Mouse (Mus musculus): ENCODE data around the gene Tmcc3.

Tmcc3 gene

GRCm38 (mm10) chr10:94332358-94333137 is 20.8 kb downstream of the Tmcc3 start:
- no peak for DNase-seq

- DNase-seq: no peak
Observed at GRCm38 (mm10) chr10:94333328-94333727, 21.6 kb downstream of the Tmcc3 start.

- DNase-seq: no peak
Observed at GRCm38 (mm10) chr10:94335047-94335446, 23.3 kb downstream of the Tmcc3 start.

GRCm38 (mm10) chr10:94336071-94336470 is 24.3 kb downstream of the Tmcc3 start:
- no peak for DNase-seq

GRCm38 (mm10) chr10:94341501-94341900 is 29.8 kb downstream of the Tmcc3 start:
- DNase-seq: no peak

- no peak for DNase-seq
Observed at GRCm38 (mm10) chr10:94342256-94342655, 30.5 kb downstream of the Tmcc3 start.

GRCm38 (mm10) chr10:94343581-94343980 is 31.8 kb downstream of the Tmcc3 start:
- DNase-seq: no peak

- no peak for DNase-seq
Observed at GRCm38 (mm10) chr10:94344631-94345417, 33.1 kb downstream of the Tmcc3 start.

GRCm38 (mm10) chr10:94345509-94346252 is 33.9 kb downstream of the Tmcc3 start:
- DNase-seq: no peak

- no peak for DNase-seq
Observed at GRCm38 (mm10) chr10:94346596-94346995, 34.8 kb downstream of the Tmcc3 start.

GRCm38 (mm10) chr10:94347296-94347695 is 35.5 kb downstream of the Tmcc3 start:
- no peak for DNase-seq

GRCm38 (mm10) chr10:94347959-94348358 is 36.2 kb downstream of the Tmcc3 start:
- no peak for DNase-seq

GRCm38 (mm10) chr10:94350207-94350606 is 38.5 kb downstream of the Tmcc3 start:
- DNase-seq: no peak

GRCm38 (mm10) chr10:94350896-94351661 is 39.3 kb downstream of the Tmcc3 start:
- no peak for DNase-seq

GRCm38 (mm10) chr10:94352172-94352876 is 40.6 kb downstream of the Tmcc3 start:
- DNase-seq: no peak

GRCm38 (mm10) chr10:94352877-94353853 is 41.4 kb downstream of the Tmcc3 start:
- DNase-seq: no peak

GRCm38 (mm10) chr10:94354005-94354404 is 42.3 kb downstream of the Tmcc3 start:
- DNase-seq: no peak

- no peak for DNase-seq
Observed at GRCm38 (mm10) chr10:94354427-94354826, 42.7 kb downstream of the Tmcc3 start.

- no peak for DNase-seq
Observed at GRCm38 (mm10) chr10:94356504-94357169, 44.9 kb downstream of the Tmcc3 start.

GRCm38 (mm10) chr10:94360664-94361063 is 48.9 kb downstream of the Tmcc3 start:
- DNase-seq: no peak

Measured in thymus, postnatal 4 days (tissue).